Mouse (Mus musculus) bone marrow, adult 2 months (tissue): ENCODE data around the gene Rprm.

ENCODE experiments used
- CTCF ChIP-seq: fragments of 200-500 bp; IDR thresholded peaks from 2 replicates; pipeline ENCODE4 v1.5.1; 2011; ENCODE audit warnings: low read length, control low read depth; ENCODE audit not compliant: control insufficient read depth, insufficient read depth
- POLR2A ChIP-seq: fragments of 200-500 bp; IDR thresholded peaks from 2 replicates; pipeline ENCODE4 v1.6.1; 2011; ENCODE audit warnings: low read depth, mild to moderate bottlenecking, control low read depth, low read length, borderline replicate concordance; ENCODE audit not compliant: control insufficient read depth

DNA sequence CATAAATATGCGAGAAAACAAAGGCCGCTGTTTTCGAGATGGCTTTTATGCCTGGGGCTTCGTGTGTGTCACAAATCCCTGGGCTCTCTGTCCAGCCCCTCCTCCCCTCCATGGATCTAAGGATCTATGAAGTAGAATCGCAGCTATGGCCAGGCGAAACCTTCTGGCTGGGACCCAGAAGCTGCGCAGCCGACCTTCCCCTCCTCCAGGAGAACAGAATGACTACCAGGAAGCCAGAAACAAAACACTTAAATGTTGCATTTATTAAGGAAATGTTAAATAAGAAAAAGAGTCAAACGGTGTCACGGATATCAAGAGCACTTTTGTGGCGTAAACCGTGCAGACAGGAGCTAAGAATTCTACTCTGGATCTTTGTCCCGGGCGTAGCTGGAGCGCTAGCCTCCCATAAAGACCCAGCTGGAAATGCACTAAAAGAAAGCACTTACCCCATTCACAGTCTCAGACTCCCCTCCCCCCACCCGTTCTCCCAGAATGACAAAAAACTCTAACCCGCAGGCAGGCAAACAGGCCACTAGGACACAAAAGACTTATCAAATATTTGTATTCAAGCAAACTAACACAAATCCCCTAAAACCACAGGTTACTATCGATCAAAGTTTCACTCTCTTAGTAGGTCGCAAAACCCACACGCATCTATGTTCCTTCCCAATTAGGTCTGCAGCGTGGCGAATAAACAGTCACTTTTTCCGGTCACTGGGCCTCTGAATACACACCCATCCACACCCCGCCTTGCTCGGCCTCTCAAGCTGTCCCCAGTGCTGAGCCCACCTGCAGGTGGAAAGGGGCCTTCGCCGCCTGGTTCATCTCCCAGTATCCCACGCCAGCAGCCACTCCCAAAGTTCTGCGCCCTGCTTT, 1.3 kb downstream of the Rprm start:
- TF ChIP-seq CTCF (no peak), POLR2A (no peak)
